Mouse (Mus musculus) frontal cortex, postnatal 25 days (tissue): ENCODE data around the gene Gstm2.
"Not testable (repeated sequence)": the region's sequence is repeated elsewhere in the genome, so short reads cannot be mapped to it uniquely, and the experiment has no call there.

ENCODE experiments used
- DNase-seq, 2 experiments: peaks; one replicate each; pipeline ENCODE4 v3.0.0; 2022; ENCODE audit warnings: low spot score in 2 of 2

Gene Gstm2

GRCm38 (mm10) chr3:107986041-107986562 lies at the start of gene Gstm2:
Gstm2 (minus strand) TSS chr3:107986453.
- DNase-seq = no peak

GRCm38 (mm10) chr3:108033156-108033555 lies 46.9 kb upstream of the Gstm2 start:
- no peak for DNase-seq

GRCm38 (mm10) chr3:108032113-108032512 lies 45.9 kb upstream of the Gstm2 start:
- DNase-seq = no peak

GRCm38 (mm10) chr3:108028641-108029365 lies 42.5 kb upstream of the Gstm2 start:
- DNase-seq = no peak

- no peak for DNase-seq
Measured at GRCm38 (mm10) chr3:108026597-108026996, 40.3 kb upstream of the Gstm2 start.

GRCm38 (mm10) chr3:108026049-108026448 lies 39.8 kb upstream of the Gstm2 start:
- DNase-seq = no peak

- no peak for DNase-seq
Measured at GRCm38 (mm10) chr3:108025318-108025717, 39.1 kb upstream of the Gstm2 start.

- DNase-seq = no peak
Measured at GRCm38 (mm10) chr3:108022650-108023049, 36.4 kb upstream of the Gstm2 start.

GRCm38 (mm10) chr3:108020351-108021022 lies 34.2 kb upstream of the Gstm2 start:
- DNase-seq = not testable (repeated sequence)

GRCm38 (mm10) chr3:108019226-108019625 lies 33.0 kb upstream of the Gstm2 start:
- not testable (repeated sequence) for DNase-seq

- no peak for DNase-seq
Measured at GRCm38 (mm10) chr3:108018190-108018820, 32.1 kb upstream of the Gstm2 start.

- DNase-seq = peak; percentile 76 to 88
Measured at GRCm38 (mm10) chr3:108017473-108018189, 31.4 kb upstream of the Gstm2 start, which contains the start of gene Gstm1. Gstm1 (minus strand) TSS chr3:108017973.

- DNase-seq = not testable (repeated sequence)
Measured at GRCm38 (mm10) chr3:108016468-108016867, 30.2 kb upstream of the Gstm2 start.

- DNase-seq = no peak
Measured at GRCm38 (mm10) chr3:108014974-108015346, 28.7 kb upstream of the Gstm2 start.

GRCm38 (mm10) chr3:108014098-108014973 lies 28.1 kb upstream of the Gstm2 start:
- no peak for DNase-seq

- peak; percentile 24 to 44 for DNase-seq
Measured at GRCm38 (mm10) chr3:108013331-108013871, 27.1 kb upstream of the Gstm2 start.

GRCm38 (mm10) chr3:108011558-108011957 lies 25.3 kb upstream of the Gstm2 start:
- DNase-seq = no peak

- no peak for DNase-seq
Measured at GRCm38 (mm10) chr3:108010286-108010685, 24.0 kb upstream of the Gstm2 start.

- no peak for DNase-seq
Measured at GRCm38 (mm10) chr3:108002021-108002420, 15.8 kb upstream of the Gstm2 start.

- DNase-seq = no peak
Measured at GRCm38 (mm10) chr3:107999491-107999890, 13.2 kb upstream of the Gstm2 start.
